Mouse (Mus musculus) olfactory bulb, adult 2 months (tissue): ENCODE measurements around the gene St3gal3.

Source experiments
- CTCF ChIP-seq: fragments of 200-500 bp; IDR thresholded peaks from 2 replicates; pipeline ENCODE4 v1.5.1; 2012; ENCODE audit warnings: low read depth, mild to moderate bottlenecking, low read length, moderate library complexity; ENCODE audit not compliant: insufficient read depth
- POLR2A ChIP-seq: fragments of 200-500 bp; IDR thresholded peaks from 2 replicates; pipeline ENCODE4 v1.6.1; 2012; ENCODE audit warnings: mild to moderate bottlenecking, low read depth, low read length, moderate library complexity; ENCODE audit not compliant: insufficient read depth

DNA sequence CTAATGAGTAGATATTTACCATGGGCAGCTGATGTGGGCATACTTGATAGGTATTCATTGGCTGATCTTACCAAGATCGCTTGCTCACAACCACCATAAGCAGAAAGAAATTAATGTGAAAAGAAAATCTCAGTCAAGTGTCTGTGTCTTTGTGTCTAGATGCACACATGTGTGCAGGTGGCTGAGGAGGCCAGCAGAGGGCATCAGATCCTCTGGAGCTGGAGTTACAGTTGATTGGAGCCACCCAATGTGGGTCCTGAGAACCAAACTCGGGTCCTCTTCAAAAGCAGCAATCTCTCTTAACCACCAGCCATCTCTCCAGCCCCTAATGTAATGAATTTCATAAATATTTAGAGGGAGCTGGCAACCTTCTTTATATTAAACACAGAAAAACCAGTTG lies 99.6 kb downstream of the St3gal3 start:
- TF ChIP-seq POLR2A: no peak
- no peak for TF ChIP-seq CTCF
